Mouse (Mus musculus) CH12.LX (cell line): ENCODE measurements at regions not wholly inside any gene's neighbourhood (a gene's known extent, or its start where the extent isn't known, plus 50 kb on each side); places are given as distances from the start of the nearest gene placed in this dataset.

ENCODE experiments used
- CTCF ChIP-seq, 2 experiments: IDR thresholded peaks in 1 of 2; conservative IDR thresholded peaks in 1 of 2; 2 replicates each; pipeline ENCODE4 v1.5.1; 2011 to 2012; ENCODE audit warnings: low read depth in 2 of 2, low read length in 2 of 2, improper control_type of control experiment in 1 of 2, inconsistent platforms in 1 of 2, mild to moderate bottlenecking in 1 of 2, moderate library complexity in 1 of 2
- ZC3H11A ChIP-seq: IDR thresholded peaks from 2 replicates; pipeline ENCODE4 v1.6.1; 2012; ENCODE audit warnings: low read depth, mild to moderate bottlenecking, inconsistent platforms, low read length, improper control_type of control experiment

DNA sequence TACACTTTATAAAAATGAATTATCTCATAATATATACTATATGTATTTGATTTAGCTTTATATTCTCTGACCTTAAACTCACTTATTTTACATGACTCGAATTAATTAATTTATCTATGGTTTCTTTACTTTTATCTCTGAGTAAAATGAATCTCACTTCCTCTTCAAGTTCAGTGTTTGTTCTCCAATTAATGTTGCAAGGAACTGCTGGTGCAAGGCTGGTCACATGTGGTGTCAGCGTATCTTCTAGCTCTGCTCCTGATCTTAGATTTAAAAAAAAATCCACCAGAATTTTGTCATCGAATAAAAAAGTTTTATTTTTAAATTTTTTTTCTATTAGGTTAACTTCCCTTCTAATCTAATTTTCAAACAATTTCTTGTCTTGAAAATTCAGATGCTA lies 378.2 kb downstream of the Atp6ap1l start:
- no peak for TF ChIP-seq CTCF (conservative IDR thresholded peaks at IDR 0.05 in 1 of 2, IDR thresholded peaks at IDR 0.05 in 1 of 2; ENCODE audit: low read depth in 2 of 2, low read length in 2 of 2)
- TF ChIP-seq ZC3H11A, result no peak
